Mouse (Mus musculus) small intestine, adult 2 months (tissue): ENCODE results near the gene Rab11fip4. TPM values are rescaled to one million over a fixed set of nuclear protein-coding genes. Genes with fewer than 3 reads are reported as not detected.

Source experiments
- H3K27ac ChIP-seq: fragments of 200-500 bp; 2 replicates; pipeline ENCODE4 v1.5.1; 2012; ENCODE audit warnings: low read depth, low read length, control low read depth, inconsistent platforms; ENCODE audit not compliant: insufficient read depth
- H3K27me3 ChIP-seq: fragments of 200-500 bp; 2 replicates; pipeline ENCODE4 v1.6.1; 2012; ENCODE audit warnings: mild to moderate bottlenecking, moderate library complexity, low read length, inconsistent platforms; ENCODE audit not compliant: control insufficient read depth, insufficient read depth
- H3K36me3 ChIP-seq: fragments of 200-500 bp; 2 replicates; pipeline ENCODE4 v1.6.1; 2012; ENCODE audit warnings: mild to moderate bottlenecking, low read length, control low read depth, inconsistent platforms; ENCODE audit not compliant: control insufficient read depth, insufficient read depth
- H3K4me1 ChIP-seq: fragments of 200-500 bp; 2 replicates; pipeline ENCODE4 v1.6.1; 2012; ENCODE audit warnings: low read length, inconsistent platforms, mixed read lengths; ENCODE audit not compliant: control insufficient read depth, insufficient read depth, insufficient read length
- H3K4me3 ChIP-seq: fragments of 200-500 bp; 2 replicates; pipeline ENCODE4 v1.5.1; 2012; ENCODE audit warnings: low read depth, mild to moderate bottlenecking, control low read depth, inconsistent platforms, low read length, moderate library complexity
- CTCF ChIP-seq: fragments of 200-500 bp; IDR thresholded peaks from 2 replicates; pipeline ENCODE4 v1.5.1; 2012; ENCODE audit warnings: low read depth, mild to moderate bottlenecking, control low read depth, inconsistent platforms, low read length, moderate library complexity, mixed read lengths; ENCODE audit not compliant: insufficient replicate concordance, insufficient read length; ENCODE audit errors: extremely low read depth
- POLR2A ChIP-seq: fragments of 200-500 bp; IDR thresholded peaks from 2 replicates; pipeline ENCODE4 v1.6.1; 2012; ENCODE audit warnings: low read depth, mild to moderate bottlenecking, control low read depth, inconsistent platforms, low read length, moderate library complexity
- WGBS: fragments of 180-500 bp; shearing (Covaris S2); methylation state at CpG from one replicate; pipeline ENCODE4 v1.1.7; 2018; 5-methylcytosine and 5-hydroxymethylcytosine counted together
- polyA plus RNA-seq: library from polyadenylated mRNA; depleted of rRNA; stranded (reverse); fragments of >200 nt; gene quantifications from 2 replicates; pipeline ENCODE4 v1.2.3, GENCODE M21; 2012

Rab11fip4 gene
- polyA plus RNA-seq, 1 experiment = 13.8 TPM

- Histone ChIP-seq H3K4me1 (peaks cover 9% of the 10 kb centered on the region), H3K36me3 (no peaks in the 10 kb centered on the region), H3K27ac (no peak overlapping the region), H3K27me3 (no peaks in the 10 kb centered on the region), H3K4me3 (no peak overlapping the region)
- TF ChIP-seq CTCF = no peak
- TF ChIP-seq POLR2A = no peak
- WGBS = 73% methylated on average over 7 of the region's 7 CpGs
Observed at GRCm38 (mm10) chr11:79663570-79663969, 72.6 kb downstream of the Rab11fip4 start.

GRCm38 (mm10) chr11:79666544-79666943, 75.5 kb downstream of the Rab11fip4 start:
- Histone ChIP-seq H3K27ac (no peak overlapping the region), H3K4me3 (no peak overlapping the region), H3K36me3 (no peaks in the 10 kb centered on the region), H3K4me1 (peaks cover 5% of the 10 kb centered on the region; the same call in 1 of the 2 replicates), H3K27me3 (no peaks in the 10 kb centered on the region)
- WGBS = 69% methylated on average over 8 of the region's 8 CpGs
- TF ChIP-seq CTCF = no peak
- no peak for TF ChIP-seq POLR2A

GRCm38 (mm10) chr11:79669210-79669609, 78.2 kb downstream of the Rab11fip4 start:
- Histone ChIP-seq H3K27me3 (no peaks in the 10 kb centered on the region), H3K4me1 (peaks cover 7% of the 10 kb centered on the region; the same call in 1 of the 2 replicates), H3K36me3 (no peaks in the 10 kb centered on the region), H3K27ac (no peak overlapping the region), H3K4me3 (no peak overlapping the region)
- no peak for TF ChIP-seq CTCF
- TF ChIP-seq POLR2A = no peak
- WGBS = 78% methylated on average over 6 of the region's 6 CpGs

GRCm38 (mm10) chr11:79669947-79670346, 78.9 kb downstream of the Rab11fip4 start:
- 49% methylated on average over 3 of the region's 3 CpGs for WGBS
- H3K27me3 ChIP-seq = no peaks in the 10 kb centered on the region
- no peak overlapping the region for H3K27ac ChIP-seq
- no peak overlapping the region for H3K4me3 ChIP-seq
- no peaks in the 10 kb centered on the region for H3K36me3 ChIP-seq
- TF ChIP-seq POLR2A = no peak
- no peak for TF ChIP-seq CTCF
- H3K4me1 ChIP-seq = peaks cover 12% of the 10 kb centered on the region; the same call in 1 of the 2 replicates

GRCm38 (mm10) chr11:79670411-79670945, 79.5 kb downstream of the Rab11fip4 start:
- no peak overlapping the region for H3K27ac ChIP-seq
- TF ChIP-seq POLR2A (no peak), CTCF (no peak)
- WGBS = 70% methylated on average over 7 of the region's 7 CpGs
- H3K36me3 ChIP-seq = no peaks in the 10 kb centered on the region
- H3K4me1 ChIP-seq = peaks cover 12% of the 10 kb centered on the region; the same call in 1 of the 2 replicates
- no peak overlapping the region for H3K4me3 ChIP-seq
- H3K27me3 ChIP-seq = no peaks in the 10 kb centered on the region

- TF ChIP-seq POLR2A (no peak), CTCF (peak; percentile 59; the same call in 1 of the 2 replicates)
- H3K36me3 ChIP-seq = no peaks in the 10 kb centered on the region
- peaks cover 12% of the 10 kb centered on the region; the same call in 1 of the 2 replicates for H3K4me1 ChIP-seq
- no peaks in the 10 kb centered on the region for H3K27me3 ChIP-seq
- WGBS = 57% methylated on average over 6 of the region's 6 CpGs
- no peak overlapping the region for H3K4me3 ChIP-seq
- H3K27ac ChIP-seq = no peak overlapping the region
Observed at GRCm38 (mm10) chr11:79671668-79672281, 80.8 kb downstream of the Rab11fip4 start.

- WGBS = 52% methylated on average over 5 of the region's 5 CpGs
- Histone ChIP-seq H3K4me1 (peaks cover 12% of the 10 kb centered on the region; the same call in 1 of the 2 replicates), H3K4me3 (no peak overlapping the region), H3K27me3 (no peaks in the 10 kb centered on the region), H3K27ac (no peak overlapping the region), H3K36me3 (no peaks in the 10 kb centered on the region)
- TF ChIP-seq CTCF (no peak), POLR2A (no peak)
Observed at GRCm38 (mm10) chr11:79673072-79673471, 82.1 kb downstream of the Rab11fip4 start.

GRCm38 (mm10) chr11:79673717-79674116, 82.7 kb downstream of the Rab11fip4 start:
- TF ChIP-seq POLR2A (no peak), CTCF (no peak)
- no peaks in the 10 kb centered on the region for H3K36me3 ChIP-seq
- H3K27me3 ChIP-seq = no peaks in the 10 kb centered on the region
- H3K27ac ChIP-seq = no peak overlapping the region
- WGBS = 53% methylated on average over 8 of the region's 8 CpGs
- H3K4me3 ChIP-seq = no peak overlapping the region
- H3K4me1 ChIP-seq = peaks cover 12% of the 10 kb centered on the region; the same call in 1 of the 2 replicates
